Mouse (Mus musculus): ENCODE data around the gene Itga4. TPM values are rescaled to one million over a fixed set of nuclear protein-coding genes. Genes with fewer than 3 reads are reported as not detected.

Gene Itga4
- polyA plus RNA-seq, 1 experiment, result 1.7 TPM

- Histone ChIP-seq H3K4me3 (replicated peaks) (no peak overlapping the region), H3K9me3 (ENCODE audit: control insufficient read depth, low read length) (no peaks in the 10 kb centered on the region), H3K27me3 (ENCODE audit: control insufficient read depth) (no peaks in the 10 kb centered on the region), H3K4me1 (ENCODE audit: control insufficient read depth) (no peaks in the 10 kb centered on the region), H3K36me3 (ENCODE audit: control insufficient read depth) (peaks cover 100% of the 10 kb centered on the region)
- TF ChIP-seq TAL1 (IDR thresholded peaks at IDR 0.05; ENCODE audit: low read length) (no peak), GATA1 (IDR thresholded peaks at IDR 0.05; ENCODE audit: low read length) (no peak)
Observed at GRCm38 (mm10) chr2:79316182-79316880, 61.1 kb downstream of the Itga4 start.

- Histone ChIP-seq H3K4me3 (replicated peaks) (no peak overlapping the region), H3K27me3 (ENCODE audit: control insufficient read depth) (no peaks in the 10 kb centered on the region), H3K4me1 (ENCODE audit: control insufficient read depth) (peaks cover 7% of the 10 kb centered on the region), H3K9me3 (ENCODE audit: control insufficient read depth, low read length) (no peaks in the 10 kb centered on the region), H3K36me3 (ENCODE audit: control insufficient read depth) (peaks cover 99% of the 10 kb centered on the region)
- TF ChIP-seq TAL1 (IDR thresholded peaks at IDR 0.05; ENCODE audit: low read length), result no peak
- TF ChIP-seq GATA1 (IDR thresholded peaks at IDR 0.05; ENCODE audit: low read length), result no peak
Observed at GRCm38 (mm10) chr2:79328079-79328478, 72.9 kb downstream of the Itga4 start.

- Histone ChIP-seq H3K4me1 (ENCODE audit: control insufficient read depth) (peaks cover 23% of the 10 kb centered on the region), H3K36me3 (ENCODE audit: control insufficient read depth) (peaks cover 63% of the 10 kb centered on the region), H3K27me3 (ENCODE audit: control insufficient read depth) (no peaks in the 10 kb centered on the region), H3K4me3 (replicated peaks) (no peak overlapping the region), H3K9me3 (ENCODE audit: control insufficient read depth, low read length) (no peaks in the 10 kb centered on the region)
- TF ChIP-seq TAL1 (IDR thresholded peaks at IDR 0.05; ENCODE audit: low read length), result no peak
- TF ChIP-seq GATA1 (IDR thresholded peaks at IDR 0.05; ENCODE audit: low read length), result no peak
Observed at GRCm38 (mm10) chr2:79334661-79335060, 79.4 kb downstream of the Itga4 start.

GRCm38 (mm10) chr2:79336141-79336540, 80.9 kb downstream of the Itga4 start:
- H3K9me3 ChIP-seq (ENCODE audit: control insufficient read depth, low read length), result no peaks in the 10 kb centered on the region
- no peaks in the 10 kb centered on the region for H3K27me3 ChIP-seq (ENCODE audit: control insufficient read depth)
- no peak overlapping the region for H3K4me3 ChIP-seq (replicated peaks)
- TF ChIP-seq TAL1 (IDR thresholded peaks at IDR 0.05; ENCODE audit: low read length), result no peak
- no peak for TF ChIP-seq GATA1 (IDR thresholded peaks at IDR 0.05; ENCODE audit: low read length)
- H3K4me1 ChIP-seq (ENCODE audit: control insufficient read depth), result peaks cover 23% of the 10 kb centered on the region
- peaks cover 48% of the 10 kb centered on the region for H3K36me3 ChIP-seq (ENCODE audit: control insufficient read depth)

- H3K4me3 ChIP-seq (replicated peaks), result no peak overlapping the region
- H3K9me3 ChIP-seq (ENCODE audit: control insufficient read depth, low read length), result no peaks in the 10 kb centered on the region
- H3K36me3 ChIP-seq (ENCODE audit: control insufficient read depth), result peaks cover 20% of the 10 kb centered on the region
- H3K4me1 ChIP-seq (ENCODE audit: control insufficient read depth), result peaks cover 9% of the 10 kb centered on the region
- H3K27me3 ChIP-seq (ENCODE audit: control insufficient read depth), result no peaks in the 10 kb centered on the region
- TF ChIP-seq TAL1 (IDR thresholded peaks at IDR 0.05; ENCODE audit: low read length) (no peak), GATA1 (IDR thresholded peaks at IDR 0.05; ENCODE audit: low read length) (no peak)
Observed at GRCm38 (mm10) chr2:79339003-79339402, 83.8 kb downstream of the Itga4 start.

GRCm38 (mm10) chr2:79343115-79343514, 87.9 kb downstream of the Itga4 start:
- no peak for TF ChIP-seq TAL1 (IDR thresholded peaks at IDR 0.05; ENCODE audit: low read length)
- no peak for TF ChIP-seq GATA1 (IDR thresholded peaks at IDR 0.05; ENCODE audit: low read length)
- Histone ChIP-seq H3K27me3 (ENCODE audit: control insufficient read depth) (no peaks in the 10 kb centered on the region), H3K4me1 (ENCODE audit: control insufficient read depth) (no peaks in the 10 kb centered on the region), H3K9me3 (ENCODE audit: control insufficient read depth, low read length) (no peaks in the 10 kb centered on the region), H3K36me3 (ENCODE audit: control insufficient read depth) (no peaks in the 10 kb centered on the region), H3K4me3 (replicated peaks) (no peak overlapping the region)

GRCm38 (mm10) chr2:79351179-79352099, 96.2 kb downstream of the Itga4 start:
- Histone ChIP-seq H3K27me3 (ENCODE audit: control insufficient read depth) (no peaks in the 10 kb centered on the region), H3K36me3 (ENCODE audit: control insufficient read depth) (peaks cover 2% of the 10 kb centered on the region; the same call in 1 of the 2 replicates)
- TF ChIP-seq GATA1 (IDR thresholded peaks at IDR 0.05; ENCODE audit: low read length) (no peak), TAL1 (IDR thresholded peaks at IDR 0.05; ENCODE audit: low read length) (no peak)

GRCm38 (mm10) chr2:79352100-79352802, 97.0 kb downstream of the Itga4 start:
- no peak for TF ChIP-seq TAL1 (IDR thresholded peaks at IDR 0.05; ENCODE audit: low read length)
- H3K9me3 ChIP-seq (ENCODE audit: control insufficient read depth, low read length), result no peaks in the 10 kb centered on the region
- peaks cover 2% of the 10 kb centered on the region; the same call in 1 of the 2 replicates for H3K36me3 ChIP-seq (ENCODE audit: control insufficient read depth)
- H3K4me3 ChIP-seq (replicated peaks), result no peak overlapping the region
- H3K4me1 ChIP-seq (ENCODE audit: control insufficient read depth), result peaks cover 4% of the 10 kb centered on the region; the same call in 1 of the 2 replicates
- H3K27me3 ChIP-seq (ENCODE audit: control insufficient read depth), result no peaks in the 10 kb centered on the region

More at GRCm38 (mm10) chr2:79351179-79352099, 96.2 kb downstream of the Itga4 start:
- no peaks in the 10 kb centered on the region for H3K9me3 ChIP-seq (ENCODE audit: control insufficient read depth, low read length)
- no peak overlapping the region for H3K4me3 ChIP-seq (replicated peaks)
- peaks cover 4% of the 10 kb centered on the region; the same call in 1 of the 2 replicates for H3K4me1 ChIP-seq (ENCODE audit: control insufficient read depth)
